Mouse (Mus musculus) embryo, embryonic 11 days (tissue): Measurements from ENCODE around the gene Iars2.
A peak's percentile ranks its signal among the peaks of the same experiment; 100 is the strongest.

ENCODE experiments used
- DNase-seq: peaks from one replicate; pipeline ENCODE4 v3.0.0-alpha.2; 2015

Gene Iars2

GRCm38 (mm10) chr1:185275976-185276375 is 53.2 kb downstream of the Iars2 start:
- no peak for DNase-seq

GRCm38 (mm10) chr1:185274819-185275545 is 54.2 kb downstream of the Iars2 start:
- DNase-seq: no peak

- no peak for DNase-seq
Measured at GRCm38 (mm10) chr1:185271373-185271772, 57.8 kb downstream of the Iars2 start.

- no peak for DNase-seq
Measured at GRCm38 (mm10) chr1:185270403-185271097, 58.6 kb downstream of the Iars2 start.

GRCm38 (mm10) chr1:185268675-185269074 is 60.5 kb downstream of the Iars2 start:
- DNase-seq: no peak

GRCm38 (mm10) chr1:185262565-185262964 is 66.6 kb downstream of the Iars2 start:
- DNase-seq: peak; percentile 66

- peak; percentile 71 for DNase-seq
Measured at GRCm38 (mm10) chr1:185256753-185257152, 72.4 kb downstream of the Iars2 start.

- no peak for DNase-seq
Measured at GRCm38 (mm10) chr1:185255336-185255735, 73.9 kb downstream of the Iars2 start.

- no peak for DNase-seq
Measured at GRCm38 (mm10) chr1:185253140-185253892, 75.9 kb downstream of the Iars2 start.

GRCm38 (mm10) chr1:185252351-185252750 is 76.8 kb downstream of the Iars2 start:
- no peak for DNase-seq

GRCm38 (mm10) chr1:185248728-185249127 is 80.5 kb downstream of the Iars2 start:
- no peak for DNase-seq

- DNase-seq: no peak
Measured at GRCm38 (mm10) chr1:185247429-185248085, 81.6 kb downstream of the Iars2 start.

GRCm38 (mm10) chr1:185245456-185245855 is 83.7 kb downstream of the Iars2 start:
- DNase-seq: no peak

GRCm38 (mm10) chr1:185243013-185243412 is 86.2 kb downstream of the Iars2 start:
- no peak for DNase-seq

GRCm38 (mm10) chr1:185236530-185236929 is 92.7 kb downstream of the Iars2 start:
- peak; percentile 21 for DNase-seq

- no peak for DNase-seq
Measured at GRCm38 (mm10) chr1:185235837-185236236, 93.4 kb downstream of the Iars2 start.
